Mouse (Mus musculus): ENCODE measurements around the gene Rtp2. TPM values are rescaled to one million over a fixed set of nuclear protein-coding genes. Genes with fewer than 3 reads are reported as not detected.
A peak's percentile ranks its signal among the peaks of the same experiment; 100 is the strongest.

The Rtp2 gene
- total RNA-seq (2017), result not detected in 2 replicates

GRCm38 (mm10) chr16:23932294-23932693, at the start of gene Rtp2:
Gene Rtp2, minus strand, starts transcription at chr16:23932394.
- no peak for ATAC-seq (replicated peaks; ENCODE audit: low read depth, poor library complexity, severe bottlenecking)

- peak; percentile 18; the same call in 1 of the 2 replicates for ATAC-seq (replicated peaks; ENCODE audit: low read depth, poor library complexity, severe bottlenecking)
Measured at GRCm38 (mm10) chr16:23980991-23981720, 49.0 kb upstream of the Rtp2 start.

GRCm38 (mm10) chr16:23980201-23980870, 48.1 kb upstream of the Rtp2 start:
- no peak for ATAC-seq (replicated peaks; ENCODE audit: low read depth, poor library complexity, severe bottlenecking)

- ATAC-seq (replicated peaks; ENCODE audit: low read depth, poor library complexity, severe bottlenecking), result no peak
Measured at GRCm38 (mm10) chr16:23979446-23979845, 47.3 kb upstream of the Rtp2 start.

- no peak for ATAC-seq (replicated peaks; ENCODE audit: low read depth, poor library complexity, severe bottlenecking)
Measured at GRCm38 (mm10) chr16:23978495-23978894, 46.3 kb upstream of the Rtp2 start.

- ATAC-seq (replicated peaks; ENCODE audit: low read depth, poor library complexity, severe bottlenecking), result no peak
Measured at GRCm38 (mm10) chr16:23977732-23978131, 45.5 kb upstream of the Rtp2 start.

- no peak for ATAC-seq (replicated peaks; ENCODE audit: low read depth, poor library complexity, severe bottlenecking)
Measured at GRCm38 (mm10) chr16:23976196-23976595, 44.0 kb upstream of the Rtp2 start.

GRCm38 (mm10) chr16:23973635-23974367, 41.6 kb upstream of the Rtp2 start:
- ATAC-seq (replicated peaks; ENCODE audit: low read depth, poor library complexity, severe bottlenecking), result no peak

GRCm38 (mm10) chr16:23972901-23973300, 40.7 kb upstream of the Rtp2 start:
- no peak for ATAC-seq (replicated peaks; ENCODE audit: low read depth, poor library complexity, severe bottlenecking)

GRCm38 (mm10) chr16:23972126-23972740, 40.0 kb upstream of the Rtp2 start:
- ATAC-seq (replicated peaks; ENCODE audit: low read depth, poor library complexity, severe bottlenecking), result no peak

GRCm38 (mm10) chr16:23969919-23970318, 37.7 kb upstream of the Rtp2 start:
- no peak for ATAC-seq (replicated peaks; ENCODE audit: low read depth, poor library complexity, severe bottlenecking)

GRCm38 (mm10) chr16:23968888-23969287, 36.7 kb upstream of the Rtp2 start:
- no peak for ATAC-seq (replicated peaks; ENCODE audit: low read depth, poor library complexity, severe bottlenecking)

GRCm38 (mm10) chr16:23967301-23967700, 35.1 kb upstream of the Rtp2 start:
- 0 out of 2 replicates have a peak, but pooled peaks have one; percentile 32 for ATAC-seq (replicated peaks; ENCODE audit: low read depth, poor library complexity, severe bottlenecking)

- no peak for ATAC-seq (replicated peaks; ENCODE audit: low read depth, poor library complexity, severe bottlenecking)
Measured at GRCm38 (mm10) chr16:23966066-23966465, 33.9 kb upstream of the Rtp2 start.

- no peak for ATAC-seq (replicated peaks; ENCODE audit: low read depth, poor library complexity, severe bottlenecking)
Measured at GRCm38 (mm10) chr16:23964706-23965367, 32.6 kb upstream of the Rtp2 start.

GRCm38 (mm10) chr16:23963896-23964668, 31.9 kb upstream of the Rtp2 start:
- no peak for ATAC-seq (replicated peaks; ENCODE audit: low read depth, poor library complexity, severe bottlenecking)

- ATAC-seq (replicated peaks; ENCODE audit: low read depth, poor library complexity, severe bottlenecking), result peak; percentile 65
Measured at GRCm38 (mm10) chr16:23962401-23962800, 30.2 kb upstream of the Rtp2 start.

GRCm38 (mm10) chr16:23958938-23959337, 26.7 kb upstream of the Rtp2 start:
- ATAC-seq (replicated peaks; ENCODE audit: low read depth, poor library complexity, severe bottlenecking), result no peak

- no peak for ATAC-seq (replicated peaks; ENCODE audit: low read depth, poor library complexity, severe bottlenecking)
Measured at GRCm38 (mm10) chr16:23953959-23954260, 21.7 kb upstream of the Rtp2 start.
